Mouse (Mus musculus) ES-E14 (cell line): ENCODE measurements around the gene Abhd12.

Experiments
- HCFC1 ChIP-seq: IDR thresholded peaks from 2 replicates; pipeline ENCODE4 v1.6.1; 2012; ENCODE audit warnings: low read length, inconsistent platforms, borderline replicate concordance; ENCODE audit not compliant: insufficient read depth
- MAFK ChIP-seq: IDR thresholded peaks from 2 replicates; pipeline ENCODE4 v1.6.1; 2014; ENCODE audit warnings: mild to moderate bottlenecking, low read depth, low read length, inconsistent platforms; ENCODE audit not compliant: insufficient read depth
- ZC3H11A ChIP-seq: IDR thresholded peaks from 2 replicates; pipeline ENCODE4 v1.6.1; 2012; ENCODE audit warnings: low read depth, mild to moderate bottlenecking, inconsistent platforms, low read length, borderline replicate concordance
- ZNF384 ChIP-seq: IDR thresholded peaks from 2 replicates; pipeline ENCODE4 v1.6.1; 2012; ENCODE audit warnings: low read depth, low read length, inconsistent platforms

- TF ChIP-seq ZC3H11A = no peak
- no peak for TF ChIP-seq HCFC1
- TF ChIP-seq ZNF384 = no peak
- no peak for TF ChIP-seq MAFK
These were observed 64.7 kb downstream of the Abhd12 start for GRCm38 (mm10) chr2:150839686-150840471.
